Mouse (Mus musculus) kidney, embryonic 14.5 days (tissue): ENCODE measurements around the gene Ppp4r4. TPM values are rescaled to one million over a fixed set of nuclear protein-coding genes. Genes with fewer than 3 reads are reported as not detected.

ENCODE experiments used
- ATAC-seq: fragments of 200-750 bp; cut with Nextera tagmentation; 2 replicates; pipeline ENCODE4 v1.8.0; 2017; ENCODE audit warnings: moderate number of reproducible peaks, mild to moderate bottlenecking, moderate TSS enrichment, moderate library complexity; ENCODE audit not compliant: low FRiP score, low TSS enrichment
- H3K27ac ChIP-seq: fragments of 300-500 bp; sonication (generic); 2 replicates; pipeline ENCODE4 v1.5.1; 2014; ENCODE audit warnings: low read depth, mild to moderate bottlenecking, low read length, moderate library complexity, mixed read lengths
- H3K27me3 ChIP-seq: fragments of 300-500 bp; sonication (generic); 2 replicates; pipeline ENCODE4 v1.6.1; 2014; ENCODE audit warnings: mild to moderate bottlenecking, low read length; ENCODE audit not compliant: control insufficient read depth, insufficient read depth
- H3K36me3 ChIP-seq: fragments of 300-500 bp; sonication (generic); 2 replicates; pipeline ENCODE4 v1.6.1; 2014; ENCODE audit warnings: low read length, mixed read lengths; ENCODE audit not compliant: control insufficient read depth, insufficient read depth
- H3K4me1 ChIP-seq: fragments of 300-500 bp; sonication (generic); 2 replicates; pipeline ENCODE4 v1.6.1; 2014; ENCODE audit warnings: low read length, mixed read lengths; ENCODE audit not compliant: control insufficient read depth, insufficient read depth
- H3K4me2 ChIP-seq: fragments of 300-500 bp; sonication (generic); replicated peaks from 2 replicates; pipeline ENCODE4 v1.6.1; 2014; ENCODE audit warnings: low read depth, mild to moderate bottlenecking, low read length
- H3K4me3 ChIP-seq: fragments of 300-500 bp; sonication (generic); 2 replicates; pipeline ENCODE4 v1.5.1; 2014; ENCODE audit warnings: mild to moderate bottlenecking, low read length
- H3K9ac ChIP-seq: fragments of 300-500 bp; sonication (generic); 2 replicates; pipeline ENCODE4 v1.6.1; 2014; ENCODE audit warnings: low read depth, mild to moderate bottlenecking, low read length, moderate library complexity
- H3K9me3 ChIP-seq: fragments of 300-500 bp; sonication (generic); 2 replicates; pipeline ENCODE4 v1.6.1; 2016; ENCODE audit warnings: low read length; ENCODE audit not compliant: control insufficient read depth
- WGBS: fragments of 180-500 bp; shearing (Covaris S2); extraction: QIAGEN DNeasy Blood & Tissue Kit; methylation state at CpG from one replicate; pipeline ENCODE4 v1.1.7; 2014; 5-methylcytosine and 5-hydroxymethylcytosine counted together
- polyA plus RNA-seq: library from polyadenylated mRNA; unstranded; fragments of >200 nt; fragmentation: Nextera tagmentation; extraction: Ambion mirVana; gene quantifications from 2 replicates; pipeline ENCODE4 v1.2.1, GENCODE M21; 2014

Ppp4r4 gene
- polyA plus RNA-seq, 1 experiment from 2014 or later, result 2.0 TPM

- Histone ChIP-seq H3K27ac (no peak overlapping the region), H3K27me3 (no peaks in the 10 kb centered on the region), H3K4me3 (no peak overlapping the region), H3K9me3 (no peaks in the 10 kb centered on the region), H3K4me2 (no peak overlapping the region), H3K9ac (no peak overlapping the region), H3K36me3 (no peaks in the 10 kb centered on the region), H3K4me1 (no peaks in the 10 kb centered on the region)
- ATAC-seq, result no peak
- WGBS, result 77% methylated on average over 4 of the region's 4 CpGs
Measured at GRCm38 (mm10) chr12:103515638-103516037, 16.4 kb upstream of the Ppp4r4 start.

- WGBS, result 90% methylated on average over 6 of the region's 6 CpGs
- Histone ChIP-seq H3K4me1 (no peaks in the 10 kb centered on the region), H3K36me3 (no peaks in the 10 kb centered on the region), H3K9ac (no peak overlapping the region), H3K27ac (no peak overlapping the region), H3K27me3 (no peaks in the 10 kb centered on the region), H3K4me2 (no peak overlapping the region), H3K4me3 (no peak overlapping the region), H3K9me3 (no peaks in the 10 kb centered on the region)
- ATAC-seq, result no peak
Measured at GRCm38 (mm10) chr12:103518640-103519039, 13.4 kb upstream of the Ppp4r4 start.

GRCm38 (mm10) chr12:103530596-103530995 is 1.5 kb upstream of the Ppp4r4 start:
- H3K9ac ChIP-seq, result no peak overlapping the region
- H3K27ac ChIP-seq, result no peak overlapping the region
- H3K27me3 ChIP-seq, result peaks cover 9% of the 10 kb centered on the region
- no peak overlapping the region for H3K4me3 ChIP-seq
- no peak overlapping the region for H3K4me2 ChIP-seq
- H3K4me1 ChIP-seq, result 0 out of 2 replicates have a peak, but pooled peaks cover 4% of the 10 kb centered on the region
- no peaks in the 10 kb centered on the region for H3K36me3 ChIP-seq
- no peaks in the 10 kb centered on the region for H3K9me3 ChIP-seq
- ATAC-seq, result no peak
- 71% methylated on average over 2 of the region's 2 CpGs for WGBS

- H3K4me2 ChIP-seq, result peak overlapping the region; percentile 79
- H3K27ac ChIP-seq, result no peak overlapping the region
- no peaks in the 10 kb centered on the region for H3K36me3 ChIP-seq
- no peaks in the 10 kb centered on the region for H3K9me3 ChIP-seq
- H3K4me1 ChIP-seq, result 0 out of 2 replicates have a peak, but pooled peaks cover 4% of the 10 kb centered on the region
- peaks cover 9% of the 10 kb centered on the region for H3K27me3 ChIP-seq
- peak overlapping the region; percentile 52 for H3K9ac ChIP-seq
- ATAC-seq, result peak; percentile 73
- H3K4me3 ChIP-seq, result peak overlapping the region; percentile 52
- 2% methylated on average over 37 of the region's 44 CpGs for WGBS
Measured at GRCm38 (mm10) chr12:103532649-103533395, 739 bp downstream of the Ppp4r4 start.

- H3K9me3 ChIP-seq, result no peaks in the 10 kb centered on the region
- H3K36me3 ChIP-seq, result no peaks in the 10 kb centered on the region
- no peak for ATAC-seq
- no peak overlapping the region for H3K4me3 ChIP-seq
- no peak overlapping the region for H3K27ac ChIP-seq
- H3K9ac ChIP-seq, result no peak overlapping the region
- H3K4me2 ChIP-seq, result no peak overlapping the region
- 76% methylated on average over 4 of the region's 4 CpGs for WGBS
- no peaks in the 10 kb centered on the region for H3K27me3 ChIP-seq
- H3K4me1 ChIP-seq, result no peaks in the 10 kb centered on the region
Measured at GRCm38 (mm10) chr12:103540429-103540828, 8.3 kb downstream of the Ppp4r4 start.

- Histone ChIP-seq H3K4me1 (no peaks in the 10 kb centered on the region), H3K4me3 (no peak overlapping the region), H3K27me3 (no peaks in the 10 kb centered on the region), H3K9me3 (no peaks in the 10 kb centered on the region), H3K9ac (no peak overlapping the region), H3K4me2 (no peak overlapping the region), H3K36me3 (no peaks in the 10 kb centered on the region), H3K27ac (no peak overlapping the region)
- 88% methylated on average over 2 of the region's 2 CpGs for WGBS
- no peak for ATAC-seq
Measured at GRCm38 (mm10) chr12:103543351-103543750, 11.3 kb downstream of the Ppp4r4 start.

- Histone ChIP-seq H3K4me1 (no peaks in the 10 kb centered on the region), H3K4me3 (no peak overlapping the region), H3K9me3 (no peaks in the 10 kb centered on the region), H3K9ac (no peak overlapping the region), H3K27me3 (no peaks in the 10 kb centered on the region), H3K27ac (no peak overlapping the region), H3K36me3 (no peaks in the 10 kb centered on the region), H3K4me2 (no peak overlapping the region)
- 7% methylated on average over 3 of the region's 3 CpGs for WGBS
- ATAC-seq, result no peak
Measured at GRCm38 (mm10) chr12:103544213-103544612, 12.1 kb downstream of the Ppp4r4 start.

GRCm38 (mm10) chr12:103547438-103547837 is 15.4 kb downstream of the Ppp4r4 start:
- H3K36me3 ChIP-seq, result no peaks in the 10 kb centered on the region
- no peaks in the 10 kb centered on the region for H3K27me3 ChIP-seq
- 22% methylated on average over 2 of the region's 2 CpGs for WGBS
- no peak overlapping the region for H3K9ac ChIP-seq
- H3K9me3 ChIP-seq, result no peaks in the 10 kb centered on the region
- H3K4me2 ChIP-seq, result no peak overlapping the region
- ATAC-seq, result no peak
- H3K4me3 ChIP-seq, result no peak overlapping the region
- no peak overlapping the region for H3K27ac ChIP-seq
- H3K4me1 ChIP-seq, result no peaks in the 10 kb centered on the region

GRCm38 (mm10) chr12:103548526-103548925 is 16.4 kb downstream of the Ppp4r4 start:
- no peak overlapping the region for H3K27ac ChIP-seq
- no peak for ATAC-seq
- WGBS, result 65% methylated on average over 4 of the region's 4 CpGs
- no peak overlapping the region for H3K4me2 ChIP-seq
- no peak overlapping the region for H3K4me3 ChIP-seq
- H3K36me3 ChIP-seq, result no peaks in the 10 kb centered on the region
- no peaks in the 10 kb centered on the region for H3K27me3 ChIP-seq
- H3K4me1 ChIP-seq, result no peaks in the 10 kb centered on the region
- no peaks in the 10 kb centered on the region for H3K9me3 ChIP-seq
- H3K9ac ChIP-seq, result no peak overlapping the region
